Mouse (Mus musculus): ENCODE measurements around the gene Efna5. TPM values are rescaled to one million over a fixed set of nuclear protein-coding genes. Genes with fewer than 3 reads are reported as not detected.

Gene Efna5
- polyA plus RNA-seq, 1 experiment: 32.7 TPM

GRCm38 (mm10) chr17:62702020-62702814 lies 178.9 kb downstream of the Efna5 start:
- H3K36me3 ChIP-seq (ENCODE audit: control insufficient read depth, insufficient read depth, low read length, poor library complexity, severe bottlenecking): no peaks in the 10 kb centered on the region
- H3K9me3 ChIP-seq (replicated peaks; ENCODE audit: control insufficient read depth, insufficient read depth, low read length, poor library complexity, severe bottlenecking): no peaks in the 10 kb centered on the region
- H3K4me1 ChIP-seq (ENCODE audit: control insufficient read depth, insufficient read depth, low read length): no peaks in the 10 kb centered on the region
- H3K27me3 ChIP-seq (ENCODE audit: control insufficient read depth, insufficient read depth, low read length, poor library complexity, severe bottlenecking): no peaks in the 10 kb centered on the region
- TF ChIP-seq POLR2A (IDR thresholded peaks at IDR 0.05; ENCODE audit: insufficient read depth, low read length) (no peak), CTCF (IDR thresholded peaks at IDR 0.05; ENCODE audit: low read depth, low read length) (no peak), EP300 (IDR thresholded peaks at IDR 0.05; ENCODE audit: insufficient read depth, low read depth, low read length) (no peak)
- H3K9ac ChIP-seq (ENCODE audit: low read depth, poor library complexity, severe bottlenecking): no peak overlapping the region
- no peak overlapping the region for H3K4me3 ChIP-seq (ENCODE audit: low read depth, low read length)
- H3K27ac ChIP-seq (ENCODE audit: insufficient read depth, low read length): no peak overlapping the region

GRCm38 (mm10) chr17:62700791-62701602 lies 180.1 kb downstream of the Efna5 start:
- H3K36me3 ChIP-seq (ENCODE audit: control insufficient read depth, insufficient read depth, low read length, poor library complexity, severe bottlenecking): no peaks in the 10 kb centered on the region
- H3K27ac ChIP-seq (ENCODE audit: insufficient read depth, low read length): no peak overlapping the region
- H3K27me3 ChIP-seq (ENCODE audit: control insufficient read depth, insufficient read depth, low read length, poor library complexity, severe bottlenecking): no peaks in the 10 kb centered on the region
- no peak overlapping the region for H3K4me3 ChIP-seq (ENCODE audit: low read depth, low read length)
- TF ChIP-seq POLR2A (IDR thresholded peaks at IDR 0.05; ENCODE audit: insufficient read depth, low read length): no peak
- TF ChIP-seq EP300 (IDR thresholded peaks at IDR 0.05; ENCODE audit: insufficient read depth, low read depth, low read length): no peak
- no peak for TF ChIP-seq CTCF (IDR thresholded peaks at IDR 0.05; ENCODE audit: low read depth, low read length)
- no peaks in the 10 kb centered on the region for H3K9me3 ChIP-seq (replicated peaks; ENCODE audit: control insufficient read depth, insufficient read depth, low read length, poor library complexity, severe bottlenecking)
- H3K4me1 ChIP-seq (ENCODE audit: control insufficient read depth, insufficient read depth, low read length): no peaks in the 10 kb centered on the region
- no peak overlapping the region for H3K9ac ChIP-seq (ENCODE audit: low read depth, poor library complexity, severe bottlenecking)

DNA sequence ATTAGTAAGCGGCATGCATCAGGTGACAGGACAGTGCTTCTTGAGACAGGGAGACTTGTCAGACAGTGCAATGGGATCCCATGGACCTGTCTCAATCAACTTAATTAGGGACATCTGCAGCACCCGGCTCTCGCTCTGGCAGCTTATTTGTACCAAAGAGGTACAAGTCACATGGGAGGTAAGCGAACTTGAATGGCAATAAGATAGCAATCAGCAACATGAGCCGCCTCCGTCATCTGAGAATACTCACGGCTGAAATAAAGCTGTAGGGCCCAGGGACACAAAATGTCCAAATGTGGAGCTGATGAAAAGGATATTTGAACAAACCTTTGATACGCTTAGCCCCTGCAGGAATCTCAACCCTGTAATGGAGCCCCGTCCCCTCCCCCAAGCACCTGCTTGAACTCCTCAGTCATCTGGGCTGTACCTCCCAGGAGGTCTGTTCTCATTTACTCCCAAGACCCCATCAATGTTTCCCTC lies 186.1 kb downstream of the Efna5 start:
- no peak overlapping the region for H3K9ac ChIP-seq (ENCODE audit: low read depth, poor library complexity, severe bottlenecking)
- no peak for TF ChIP-seq CTCF (IDR thresholded peaks at IDR 0.05; ENCODE audit: low read depth, low read length)
- H3K4me1 ChIP-seq (ENCODE audit: control insufficient read depth, insufficient read depth, low read length): no peaks in the 10 kb centered on the region
- H3K4me3 ChIP-seq (ENCODE audit: low read depth, low read length): no peak overlapping the region
- no peaks in the 10 kb centered on the region for H3K36me3 ChIP-seq (ENCODE audit: control insufficient read depth, insufficient read depth, low read length, poor library complexity, severe bottlenecking)
- H3K27me3 ChIP-seq (ENCODE audit: control insufficient read depth, insufficient read depth, low read length, poor library complexity, severe bottlenecking): no peaks in the 10 kb centered on the region
- no peak overlapping the region for H3K27ac ChIP-seq (ENCODE audit: insufficient read depth, low read length)
- no peaks in the 10 kb centered on the region for H3K9me3 ChIP-seq (replicated peaks; ENCODE audit: control insufficient read depth, insufficient read depth, low read length, poor library complexity, severe bottlenecking)

DNA sequence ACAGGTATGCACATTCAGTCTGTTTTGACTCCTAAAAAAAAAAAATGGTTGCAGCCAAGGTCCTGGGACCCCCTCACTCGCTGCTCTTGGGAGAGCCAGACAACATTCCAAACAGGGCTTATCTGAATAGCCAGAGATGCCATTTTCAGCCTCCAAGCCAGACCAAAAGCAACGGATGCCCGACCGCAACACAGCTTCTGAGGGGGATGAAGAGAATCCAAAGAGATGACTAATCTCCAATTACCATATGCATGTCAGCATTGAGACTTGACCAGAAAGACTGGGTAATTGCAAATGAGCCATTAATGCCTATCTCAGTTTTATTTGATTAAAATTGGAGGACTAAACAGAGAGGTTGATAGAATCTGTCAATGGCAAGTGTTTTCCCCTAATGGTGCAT lies 188.9 kb downstream of the Efna5 start:
- Histone ChIP-seq H3K4me3 (ENCODE audit: low read depth, low read length) (no peak overlapping the region), H3K9ac (ENCODE audit: low read depth, poor library complexity, severe bottlenecking) (no peak overlapping the region), H3K4me1 (ENCODE audit: control insufficient read depth, insufficient read depth, low read length) (no peaks in the 10 kb centered on the region), H3K27me3 (ENCODE audit: control insufficient read depth, insufficient read depth, low read length, poor library complexity, severe bottlenecking) (no peaks in the 10 kb centered on the region), H3K36me3 (ENCODE audit: control insufficient read depth, insufficient read depth, low read length, poor library complexity, severe bottlenecking) (no peaks in the 10 kb centered on the region), H3K9me3 (replicated peaks; ENCODE audit: control insufficient read depth, insufficient read depth, low read length, poor library complexity, severe bottlenecking) (no peaks in the 10 kb centered on the region), H3K27ac (ENCODE audit: insufficient read depth, low read length) (peak overlapping the region; percentile 19; the same call in 1 of the 2 replicates)
- no peak for TF ChIP-seq EP300 (IDR thresholded peaks at IDR 0.05; ENCODE audit: insufficient read depth, low read depth, low read length)
- TF ChIP-seq POLR2A (IDR thresholded peaks at IDR 0.05; ENCODE audit: insufficient read depth, low read length): no peak
- TF ChIP-seq CTCF (IDR thresholded peaks at IDR 0.05; ENCODE audit: low read depth, low read length): no peak

DNA sequence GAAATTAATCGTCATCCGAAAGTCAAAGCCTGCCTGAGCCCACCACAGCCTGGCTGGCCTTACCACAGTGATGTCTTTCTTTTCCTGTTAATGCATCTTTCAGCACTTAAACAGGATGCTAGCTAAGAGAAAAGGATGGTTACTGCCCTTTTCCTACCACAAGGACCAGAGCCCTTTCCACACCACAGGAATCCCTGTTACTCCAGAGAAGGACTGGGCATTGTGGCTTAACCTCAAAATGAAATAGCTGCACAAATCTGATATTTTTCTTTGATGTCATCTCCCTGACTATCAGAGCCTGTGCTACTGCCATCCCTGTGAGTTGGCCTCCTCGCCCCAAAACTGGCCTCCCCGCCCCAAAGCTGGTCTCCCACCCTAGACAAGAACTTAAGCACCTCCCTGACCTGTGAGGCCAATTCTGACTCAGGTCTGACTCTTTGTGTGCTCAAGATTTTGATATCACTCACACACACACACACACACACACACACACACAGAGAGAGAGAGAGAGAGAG lies 189.9 kb downstream of the Efna5 start:
- no peak for TF ChIP-seq POLR2A (IDR thresholded peaks at IDR 0.05; ENCODE audit: insufficient read depth, low read length)
- TF ChIP-seq EP300 (IDR thresholded peaks at IDR 0.05; ENCODE audit: insufficient read depth, low read depth, low read length): no peak
- TF ChIP-seq CTCF (IDR thresholded peaks at IDR 0.05; ENCODE audit: low read depth, low read length): no peak
- no peaks in the 10 kb centered on the region for H3K36me3 ChIP-seq (ENCODE audit: control insufficient read depth, insufficient read depth, low read length, poor library complexity, severe bottlenecking)
- H3K9me3 ChIP-seq (replicated peaks; ENCODE audit: control insufficient read depth, insufficient read depth, low read length, poor library complexity, severe bottlenecking): no peaks in the 10 kb centered on the region
- no peak overlapping the region for H3K27ac ChIP-seq (ENCODE audit: insufficient read depth, low read length)
- H3K9ac ChIP-seq (ENCODE audit: low read depth, poor library complexity, severe bottlenecking): no peak overlapping the region
- no peaks in the 10 kb centered on the region for H3K27me3 ChIP-seq (ENCODE audit: control insufficient read depth, insufficient read depth, low read length, poor library complexity, severe bottlenecking)
- H3K4me3 ChIP-seq (ENCODE audit: low read depth, low read length): no peak overlapping the region
- H3K4me1 ChIP-seq (ENCODE audit: control insufficient read depth, insufficient read depth, low read length): no peaks in the 10 kb centered on the region
